Mouse (Mus musculus): ENCODE results near the gene Drd5. TPM values are rescaled to one million over a fixed set of nuclear protein-coding genes. Genes with fewer than 3 reads are reported as not detected.

Gene Drd5
- polyA plus RNA-seq, 1 experiment: not detected

GRCm38 (mm10) chr5:38350351-38350929 is 31.3 kb downstream of the Drd5 start:
- no peak for DNase-seq (ENCODE audit: low read depth)

GRCm38 (mm10) chr5:38356927-38357326 is 37.8 kb downstream of the Drd5 start:
- DNase-seq (ENCODE audit: low read depth): no peak

GRCm38 (mm10) chr5:38359716-38360115 is 40.5 kb downstream of the Drd5 start:
- no peak for DNase-seq (ENCODE audit: low read depth)

- no peak for DNase-seq (ENCODE audit: low read depth)
These were observed 45.2 kb downstream of the Drd5 start for GRCm38 (mm10) chr5:38364396-38364795.

- DNase-seq (ENCODE audit: low read depth): no peak
These were observed 46.4 kb downstream of the Drd5 start for GRCm38 (mm10) chr5:38365521-38365920.

GRCm38 (mm10) chr5:38366650-38367470 is 47.7 kb downstream of the Drd5 start:
- DNase-seq (ENCODE audit: low read depth): no peak

GRCm38 (mm10) chr5:38371308-38371707 is 52.1 kb downstream of the Drd5 start:
- no peak for DNase-seq (ENCODE audit: low read depth)

Other genes with a start within 250 kb of the Drd5 start
- gene Nsg1, start 159.5 kb upstream of the Drd5 start, polyA plus RNA-seq (2012; rRNA removed): 4.6 and 8.3 TPM in 2 replicates
- 9.3 and 11.5 TPM in 2 replicates for gene Zbtb49, start 98.9 kb upstream of the Drd5 start, polyA plus RNA-seq (2012; rRNA removed)
- 4.6 and 6.2 TPM in 2 replicates for gene Lyar, start 98.9 kb upstream of the Drd5 start, polyA plus RNA-seq (2012; rRNA removed)
- gene Tmem128, start 59.2 kb upstream of the Drd5 start, polyA plus RNA-seq (2012; rRNA removed): 30.0 and 40.2 TPM in 2 replicates
- gene Otop1, start 43.4 kb upstream of the Drd5 start, polyA plus RNA-seq (2012; rRNA removed): 0.56 and 5.8 TPM in 2 replicates
- gene Slc2a9, start 183.8 kb downstream of the Drd5 start, polyA plus RNA-seq (2012; rRNA removed): 7.8 and 9.8 TPM in 2 replicates
- 132 and 145 TPM in 2 replicates for gene Wdr1, start 243.9 kb downstream of the Drd5 start, polyA plus RNA-seq (2012; rRNA removed)